Mouse (Mus musculus) lung, embryonic 14.5 days (tissue): ENCODE measurements around the gene Enthd1. TPM values are rescaled to one million over a fixed set of nuclear protein-coding genes. Genes with fewer than 3 reads are reported as not detected.
"Not testable (repeated sequence)": the region's sequence is repeated elsewhere in the genome, so short reads cannot be mapped to it uniquely, and the experiment has no call there.

ENCODE experiments used
- ATAC-seq: fragments of 200-750 bp; cut with Nextera tagmentation; 2 replicates; pipeline ENCODE4 v1.8.0; 2017; ENCODE audit warnings: mild to moderate bottlenecking, moderate TSS enrichment, moderate library complexity; ENCODE audit not compliant: insufficient read depth
- DNase-seq: peaks from one replicate; pipeline ENCODE4 v3.0.0-alpha.2; 2015
- H3K27ac ChIP-seq: fragments of 300-500 bp; sonication (generic); 2 replicates; pipeline ENCODE4 v1.5.1; 2014; ENCODE audit warnings: low read depth, mild to moderate bottlenecking, moderate library complexity
- H3K27me3 ChIP-seq: fragments of 300-500 bp; sonication (generic); 2 replicates; pipeline ENCODE4 v1.6.1; 2014; ENCODE audit warnings: low read length, control low read depth; ENCODE audit not compliant: insufficient read depth
- H3K36me3 ChIP-seq: fragments of 300-500 bp; sonication (generic); 2 replicates; pipeline ENCODE4 v1.6.1; 2014; ENCODE audit warnings: control low read depth; ENCODE audit not compliant: insufficient read depth
- H3K4me1 ChIP-seq: fragments of 300-500 bp; sonication (generic); 2 replicates; pipeline ENCODE4 v1.6.1; 2014; ENCODE audit warnings: antibody characterized with exemption, control low read depth; ENCODE audit not compliant: insufficient read depth
- H3K4me2 ChIP-seq: fragments of 300-500 bp; sonication (generic); 2 replicates; pipeline ENCODE4 v1.6.1; 2014; ENCODE audit warnings: mild to moderate bottlenecking
- H3K4me3 ChIP-seq: fragments of 300-500 bp; sonication (generic); 2 replicates; pipeline ENCODE4 v1.5.1; 2014; ENCODE audit warnings: low read depth, low read length
- H3K9ac ChIP-seq: fragments of 300-500 bp; sonication (generic); 2 replicates; pipeline ENCODE4 v1.6.1; 2014
- H3K9me3 ChIP-seq: fragments of 300-500 bp; sonication (generic); 2 replicates; pipeline ENCODE4 v1.6.1; 2016; ENCODE audit warnings: low read depth, low read length, control low read depth
- CTCF ChIP-seq: IDR thresholded peaks from 2 replicates; pipeline ENCODE4 v1.5.1; 2016; ENCODE audit warnings: antibody characterized with exemption, low read depth
- WGBS: fragments of 180-500 bp; shearing (Covaris S2); extraction: QIAGEN DNeasy Blood & Tissue Kit; methylation state at CpG from one replicate; pipeline ENCODE4 v1.1.7; 2014; 5-methylcytosine and 5-hydroxymethylcytosine counted together
- polyA plus RNA-seq: library from polyadenylated mRNA; unstranded; fragments of >200 nt; fragmentation: Nextera tagmentation; extraction: Ambion mirVana; gene quantifications from 2 replicates; pipeline ENCODE4 v1.2.1, GENCODE M21; 2014

Enthd1 gene
- polyA plus RNA-seq, 1 experiment from 2014 or later = not detected

- Histone ChIP-seq H3K27ac (no peak overlapping the region), H3K4me1 (no peaks in the 10 kb centered on the region), H3K36me3 (no peaks in the 10 kb centered on the region), H3K9ac (no peak overlapping the region), H3K9me3 (no peaks in the 10 kb centered on the region), H3K4me3 (no peak overlapping the region), H3K4me2 (no peak overlapping the region), H3K27me3 (no peaks in the 10 kb centered on the region)
- DNase-seq = no peak
- no peak for TF ChIP-seq CTCF
- ATAC-seq = no peak
- 47% methylated on average over 20 of the region's 20 CpGs for WGBS
These were observed 17.9 kb upstream of the Enthd1 start for GRCm38 (mm10) chr15:80582581-80583495.

GRCm38 (mm10) chr15:80580585-80580984 is 15.6 kb upstream of the Enthd1 start:
- DNase-seq, H3K27me3 ChIP-seq, H3K27ac ChIP-seq, H3K4me1 ChIP-seq, H3K4me2 ChIP-seq, H3K36me3 ChIP-seq, H3K9me3 ChIP-seq, ATAC-seq, H3K9ac ChIP-seq, H3K4me3 ChIP-seq: not testable (repeated sequence)
- whole genome bisulfite sequencing = 62% methylated on average over 1 of the region's 1 CpGs

- Histone ChIP-seq H3K36me3 (no peaks in the 10 kb centered on the region), H3K9ac (no peak overlapping the region), H3K27ac (no peak overlapping the region), H3K4me1 (no peaks in the 10 kb centered on the region), H3K4me3 (no peak overlapping the region), H3K4me2 (no peak overlapping the region), H3K9me3 (no peaks in the 10 kb centered on the region), H3K27me3 (0 out of 2 replicates have a peak, but pooled peaks cover 4% of the 10 kb centered on the region)
- DNase-seq = no peak
- 36% methylated on average over 3 of the region's 3 CpGs for WGBS
- TF ChIP-seq CTCF = no peak
- ATAC-seq = no peak
These were observed 14.2 kb upstream of the Enthd1 start for GRCm38 (mm10) chr15:80579121-80579520.

GRCm38 (mm10) chr15:80577166-80577960 is 12.4 kb upstream of the Enthd1 start:
- WGBS = 22% methylated on average over 22 of the region's 22 CpGs
- no peak for DNase-seq
- no peaks in the 10 kb centered on the region for H3K9me3 ChIP-seq
- no peak overlapping the region for H3K4me2 ChIP-seq
- no peaks in the 10 kb centered on the region for H3K4me1 ChIP-seq
- no peaks in the 10 kb centered on the region for H3K36me3 ChIP-seq
- TF ChIP-seq CTCF = no peak
- no peak overlapping the region for H3K9ac ChIP-seq
- 0 out of 2 replicates have a peak, but pooled peaks cover 8% of the 10 kb centered on the region for H3K27me3 ChIP-seq
- no peak for ATAC-seq
- no peak overlapping the region for H3K27ac ChIP-seq
- no peak overlapping the region for H3K4me3 ChIP-seq

- ATAC-seq (no peak), DNase-seq (no peak)
- Histone ChIP-seq H3K9me3 (no peaks in the 10 kb centered on the region), H3K27ac (no peak overlapping the region), H3K9ac (no peak overlapping the region), H3K36me3 (no peaks in the 10 kb centered on the region), H3K4me3 (no peak overlapping the region), H3K27me3 (0 out of 2 replicates have a peak, but pooled peaks cover 9% of the 10 kb centered on the region), H3K4me2 (no peak overlapping the region), H3K4me1 (no peaks in the 10 kb centered on the region)
- no peak for TF ChIP-seq CTCF
- 68% methylated on average over 11 of the region's 11 CpGs for WGBS
These were observed 11.5 kb upstream of the Enthd1 start for GRCm38 (mm10) chr15:80576415-80576994.

GRCm38 (mm10) chr15:80575817-80576370 is 10.9 kb upstream of the Enthd1 start:
- Histone ChIP-seq H3K9me3 (no peaks in the 10 kb centered on the region), H3K27ac (no peak overlapping the region), H3K9ac (no peak overlapping the region), H3K4me1 (no peaks in the 10 kb centered on the region), H3K4me3 (no peak overlapping the region), H3K36me3 (no peaks in the 10 kb centered on the region), H3K4me2 (no peak overlapping the region), H3K27me3 (0 out of 2 replicates have a peak, but pooled peaks cover 9% of the 10 kb centered on the region)
- DNase-seq (no peak), ATAC-seq (no peak)
- 86% methylated on average over 13 of the region's 13 CpGs for WGBS
- TF ChIP-seq CTCF = no peak
